Mouse (Mus musculus): ENCODE results near the gene Tnrc6c. TPM values are rescaled to one million over a fixed set of nuclear protein-coding genes. Genes with fewer than 3 reads are reported as not detected.

Gene Tnrc6c
- polyA plus RNA-seq, 1 experiment from 2014 or later, result 7.4 TPM

DNA sequence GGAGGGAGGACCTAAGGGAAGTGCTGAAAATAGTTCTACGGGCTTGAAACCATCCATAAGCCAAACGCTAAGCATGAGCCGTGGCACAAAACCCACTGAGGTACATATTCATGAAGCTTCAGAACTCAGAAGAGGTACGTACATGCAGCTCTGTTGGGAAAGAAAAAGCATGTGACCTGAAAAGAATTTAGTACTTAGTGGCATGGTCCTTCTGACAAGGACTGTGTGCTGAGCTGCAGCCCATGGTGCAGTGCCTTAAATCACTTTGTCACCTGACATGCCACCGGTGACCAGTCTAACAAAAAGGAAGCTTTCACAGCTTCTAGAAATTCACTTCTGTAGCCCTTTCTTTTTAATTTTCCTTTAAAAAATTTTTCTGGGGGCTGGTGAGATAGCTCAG is 40.0 kb downstream of the Tnrc6c start:
- peaks cover 49% of the 10 kb centered on the region for H3K4me1 ChIP-seq
- no peak for DNase-seq (ENCODE audit: low spot score)
- no peak overlapping the region for H3K27ac ChIP-seq
- 79% methylated on average over 5 of the region's 5 CpGs for WGBS
- H3K9me3 ChIP-seq, result no peaks in the 10 kb centered on the region
- no peaks in the 10 kb centered on the region for H3K27me3 ChIP-seq (ENCODE audit: insufficient read depth, poor library complexity, severe bottlenecking)
- H3K36me3 ChIP-seq, result no peaks in the 10 kb centered on the region
- no peak overlapping the region for H3K4me3 ChIP-seq

- 0 out of 2 replicates have a peak, but pooled peaks cover under 1% of the 10 kb centered on the region for H3K36me3 ChIP-seq
- H3K4me1 ChIP-seq, result peaks cover 46% of the 10 kb centered on the region
- no peak for DNase-seq (ENCODE audit: low spot score)
- H3K9me3 ChIP-seq, result no peaks in the 10 kb centered on the region
- no peaks in the 10 kb centered on the region for H3K27me3 ChIP-seq (ENCODE audit: insufficient read depth, poor library complexity, severe bottlenecking)
- 69% methylated on average over 6 of the region's 6 CpGs for WGBS
- no peak overlapping the region for H3K4me3 ChIP-seq
- no peak overlapping the region for H3K27ac ChIP-seq
Observed at GRCm38 (mm10) chr11:117696585-117696984, 42.5 kb downstream of the Tnrc6c start.

GRCm38 (mm10) chr11:117700871-117701270 is 46.8 kb downstream of the Tnrc6c start:
- Histone ChIP-seq H3K27me3 (ENCODE audit: insufficient read depth, poor library complexity, severe bottlenecking) (no peaks in the 10 kb centered on the region), H3K9me3 (no peaks in the 10 kb centered on the region), H3K27ac (no peak overlapping the region), H3K4me3 (no peak overlapping the region), H3K36me3 (peaks cover 17% of the 10 kb centered on the region), H3K4me1 (peaks cover 18% of the 10 kb centered on the region)
- no peak for DNase-seq (ENCODE audit: low spot score)
- 77% methylated on average over 4 of the region's 4 CpGs for WGBS

DNA sequence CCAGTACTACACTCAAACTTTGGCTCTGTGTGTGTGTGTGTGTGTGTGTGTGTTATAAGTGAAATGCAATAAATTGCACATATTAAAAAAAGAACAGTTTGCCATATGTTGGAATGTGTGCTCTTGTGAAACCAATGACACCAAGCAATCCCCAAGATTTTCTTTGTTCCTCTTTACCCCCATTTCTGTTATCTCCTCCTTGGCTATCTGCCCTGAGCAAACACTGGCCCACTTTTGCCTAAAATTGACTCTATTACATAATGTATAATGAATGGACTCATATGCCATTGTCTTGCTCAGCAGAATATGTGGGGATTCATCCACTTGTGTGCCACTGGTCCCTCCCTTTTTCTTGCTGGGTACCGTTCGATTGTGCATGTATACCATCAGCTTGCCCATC is 52.2 kb downstream of the Tnrc6c start:
- H3K4me3 ChIP-seq, result no peak overlapping the region
- H3K27ac ChIP-seq, result no peak overlapping the region
- WGBS, result 93% methylated on average over 2 of the region's 2 CpGs

DNA sequence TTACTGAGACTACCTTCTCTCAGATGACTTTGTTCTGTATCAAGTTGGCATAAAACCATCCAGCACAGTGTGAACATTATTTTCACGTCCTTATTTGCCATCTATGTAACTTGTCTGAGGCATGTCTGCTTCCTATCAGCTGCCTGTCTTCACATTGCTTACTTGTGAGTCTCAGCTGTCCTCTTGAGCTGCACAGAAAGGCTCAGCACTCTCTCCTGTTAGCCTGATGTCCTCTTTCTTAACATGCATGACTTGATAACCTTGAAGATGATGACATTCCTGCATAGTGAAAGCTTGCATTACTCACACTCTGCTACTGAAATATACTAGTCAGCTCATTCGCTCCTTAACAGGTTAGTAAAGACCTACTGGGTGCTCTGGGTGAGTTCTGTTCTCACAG is 53.1 kb downstream of the Tnrc6c start:
- H3K27ac ChIP-seq, result peak overlapping the region; percentile 60
- H3K27me3 ChIP-seq (ENCODE audit: insufficient read depth, poor library complexity, severe bottlenecking), result no peaks in the 10 kb centered on the region
- no peaks in the 10 kb centered on the region for H3K9me3 ChIP-seq
- H3K4me1 ChIP-seq, result peaks cover 27% of the 10 kb centered on the region
- no peak overlapping the region for H3K4me3 ChIP-seq
- DNase-seq (ENCODE audit: low spot score), result no peak
- H3K36me3 ChIP-seq, result peaks cover 15% of the 10 kb centered on the region
- 38% methylated on average over 2 of the region's 2 CpGs for WGBS

More for the DNA sequence above, 52.2 kb downstream of the Tnrc6c start:
- DNase-seq (ENCODE audit: low spot score), result no peak
- Histone ChIP-seq H3K4me1 (peaks cover 27% of the 10 kb centered on the region), H3K36me3 (peaks cover 17% of the 10 kb centered on the region), H3K9me3 (no peaks in the 10 kb centered on the region), H3K27me3 (ENCODE audit: insufficient read depth, poor library complexity, severe bottlenecking) (no peaks in the 10 kb centered on the region)

- 65% methylated on average over 4 of the region's 4 CpGs for WGBS
- Histone ChIP-seq H3K27ac (no peak overlapping the region), H3K9me3 (no peaks in the 10 kb centered on the region), H3K36me3 (peaks cover 13% of the 10 kb centered on the region), H3K4me3 (no peak overlapping the region), H3K27me3 (ENCODE audit: insufficient read depth, poor library complexity, severe bottlenecking) (no peaks in the 10 kb centered on the region), H3K4me1 (peaks cover 31% of the 10 kb centered on the region)
- no peak for DNase-seq (ENCODE audit: low spot score)
Observed at GRCm38 (mm10) chr11:117709308-117709707, 55.2 kb downstream of the Tnrc6c start.

DNA sequence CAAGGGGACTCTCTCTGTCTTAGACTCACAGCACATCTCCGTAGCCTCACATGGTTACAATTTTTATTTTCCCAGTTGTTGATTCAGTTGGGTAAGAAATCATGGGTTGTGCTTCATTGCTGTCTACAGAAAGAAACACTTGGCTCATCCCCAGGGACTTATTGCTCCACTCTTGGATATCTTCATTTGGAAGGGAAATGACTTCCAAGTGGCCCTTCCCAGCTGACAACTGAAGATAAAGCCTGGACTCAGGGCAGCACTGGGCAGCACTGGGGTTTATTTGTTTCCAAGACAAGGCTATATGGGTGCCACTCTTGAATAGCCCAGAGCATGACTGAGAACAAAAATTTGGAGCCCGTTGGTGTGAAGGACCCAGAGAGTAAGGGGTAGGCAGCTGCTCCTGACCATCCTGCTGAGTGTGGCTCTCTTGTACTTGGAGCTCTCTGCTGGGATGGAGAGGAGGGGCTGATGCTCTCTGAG is 56.8 kb downstream of the Tnrc6c start:
- peaks cover 18% of the 10 kb centered on the region for H3K36me3 ChIP-seq
- no peaks in the 10 kb centered on the region for H3K9me3 ChIP-seq
- DNase-seq (ENCODE audit: low spot score), result no peak

GRCm38 (mm10) chr11:117712065-117712464 is 58.0 kb downstream of the Tnrc6c start:
- DNase-seq (ENCODE audit: low spot score), result no peak
- Histone ChIP-seq H3K4me1 (peaks cover 27% of the 10 kb centered on the region), H3K27ac (no peak overlapping the region), H3K4me3 (no peak overlapping the region), H3K9me3 (no peaks in the 10 kb centered on the region), H3K27me3 (ENCODE audit: insufficient read depth, poor library complexity, severe bottlenecking) (no peaks in the 10 kb centered on the region), H3K36me3 (peaks cover 27% of the 10 kb centered on the region)
- WGBS, result 84% methylated on average over 1 of the region's 1 CpGs

More for the DNA sequence above, 56.8 kb downstream of the Tnrc6c start:
- Histone ChIP-seq H3K27me3 (ENCODE audit: insufficient read depth, poor library complexity, severe bottlenecking) (no peaks in the 10 kb centered on the region), H3K4me1 (peaks cover 32% of the 10 kb centered on the region), H3K27ac (no peak overlapping the region), H3K4me3 (no peak overlapping the region)
- 84% methylated on average over 2 of the region's 2 CpGs for WGBS

DNA sequence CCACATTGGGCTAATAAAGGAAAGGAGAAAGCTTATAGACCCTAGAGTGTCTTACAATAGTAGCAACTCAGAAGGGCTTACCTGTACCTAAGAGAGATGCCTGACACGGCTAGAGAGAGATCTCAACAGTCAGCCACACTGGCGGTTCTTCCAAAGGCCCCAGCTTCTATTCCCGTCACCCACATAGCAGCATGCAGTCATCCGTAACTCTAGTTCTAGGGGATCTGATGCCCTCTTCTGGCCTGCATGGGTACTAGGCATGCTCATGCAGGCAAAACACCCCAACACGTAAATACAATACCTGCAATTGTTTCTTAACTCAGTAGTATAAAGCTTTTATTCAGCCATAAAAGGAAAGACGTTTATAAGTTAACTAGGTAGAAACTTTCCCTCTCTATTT is 59.3 kb downstream of the Tnrc6c start:
- Histone ChIP-seq H3K4me3 (no peak overlapping the region), H3K27ac (no peak overlapping the region), H3K9me3 (no peaks in the 10 kb centered on the region), H3K36me3 (peaks cover 39% of the 10 kb centered on the region), H3K4me1 (peaks cover 14% of the 10 kb centered on the region; the same call in 1 of the 2 replicates), H3K27me3 (ENCODE audit: insufficient read depth, poor library complexity, severe bottlenecking) (no peaks in the 10 kb centered on the region)
- DNase-seq (ENCODE audit: low spot score), result no peak
- WGBS, result 92% methylated on average over 6 of the region's 6 CpGs

GRCm38 (mm10) chr11:117718838-117719237 is 64.7 kb downstream of the Tnrc6c start:
- peaks cover 69% of the 10 kb centered on the region for H3K36me3 ChIP-seq
- H3K9me3 ChIP-seq, result no peaks in the 10 kb centered on the region
- WGBS, result 96% methylated on average over 3 of the region's 3 CpGs

GRCm38 (mm10) chr11:117724604-117725301 is 70.7 kb downstream of the Tnrc6c start:
- no peaks in the 10 kb centered on the region for H3K9me3 ChIP-seq
- WGBS, result 77% methylated on average over 6 of the region's 6 CpGs
- peaks cover 21% of the 10 kb centered on the region for H3K4me1 ChIP-seq
- DNase-seq (ENCODE audit: low spot score), result no peak
- H3K36me3 ChIP-seq, result peaks cover 35% of the 10 kb centered on the region
- no peak overlapping the region for H3K27ac ChIP-seq
- no peak overlapping the region for H3K4me3 ChIP-seq
- H3K27me3 ChIP-seq (ENCODE audit: insufficient read depth, poor library complexity, severe bottlenecking), result no peaks in the 10 kb centered on the region

More at GRCm38 (mm10) chr11:117718838-117719237, 64.7 kb downstream of the Tnrc6c start:
- H3K4me3 ChIP-seq, result no peak overlapping the region
- H3K27ac ChIP-seq, result no peak overlapping the region
- DNase-seq (ENCODE audit: low spot score), result no peak
- peaks cover 4% of the 10 kb centered on the region; the same call in 1 of the 2 replicates for H3K4me1 ChIP-seq
- no peaks in the 10 kb centered on the region for H3K27me3 ChIP-seq (ENCODE audit: insufficient read depth, poor library complexity, severe bottlenecking)

GRCm38 (mm10) chr11:117727031-117727430 is 72.9 kb downstream of the Tnrc6c start:
- Histone ChIP-seq H3K36me3 (peaks cover 15% of the 10 kb centered on the region), H3K27ac (no peak overlapping the region), H3K27me3 (ENCODE audit: insufficient read depth, poor library complexity, severe bottlenecking) (no peaks in the 10 kb centered on the region), H3K4me1 (peaks cover 37% of the 10 kb centered on the region), H3K9me3 (no peaks in the 10 kb centered on the region), H3K4me3 (no peak overlapping the region)
- DNase-seq (ENCODE audit: low spot score), result no peak
- WGBS, result 91% methylated on average over 4 of the region's 4 CpGs

- WGBS, result 90% methylated on average over 5 of the region's 5 CpGs
- no peak overlapping the region for H3K27ac ChIP-seq
- H3K27me3 ChIP-seq (ENCODE audit: insufficient read depth, poor library complexity, severe bottlenecking), result no peaks in the 10 kb centered on the region
- no peaks in the 10 kb centered on the region for H3K9me3 ChIP-seq
- no peak for DNase-seq (ENCODE audit: low spot score)
- no peak overlapping the region for H3K4me3 ChIP-seq
- H3K36me3 ChIP-seq, result peaks cover 12% of the 10 kb centered on the region
- peaks cover 37% of the 10 kb centered on the region for H3K4me1 ChIP-seq
Observed at GRCm38 (mm10) chr11:117728245-117728644, 74.2 kb downstream of the Tnrc6c start.
